8 mouse cellular contexts compared by ENCODE assay signal in genomic region chr16:91043461-91044248, GRCm38 (mm10). TPM values are rescaled to one million over a fixed set of nuclear protein-coding genes. Genes with fewer than 3 reads are reported as not detected.
DNase-seq lines count a peak whose midpoint lies in the region; ATAC-seq and TF ChIP-seq lines count a peak whose summit lies in the region.

No protein-coding gene starts in this region.

- H3K36me3 ChIP-seq in ES-E14 (ENCODE audit: control insufficient read depth, insufficient read depth, low read length, poor library complexity, severe bottlenecking), result peaks cover 7% of the 10 kb centered on the region
- peaks cover 22% of the 10 kb centered on the region for H3K36me3 ChIP-seq in forebrain, embryonic 13.5 days (ENCODE audit: poor library complexity, severe bottlenecking)

- peak; percentile 73 for ATAC-seq in forebrain, embryonic 13.5 days

- peak overlapping the region; percentile 81 to 93 for H3K4me3 ChIP-seq in ES-E14 (ENCODE audit: insufficient read depth in 1 of 2, low read depth in 1 of 2, low read length in 2 of 2, poor library complexity in 1 of 2, severe bottlenecking in 1 of 2)
- peak overlapping the region; percentile 80 for H3K4me3 ChIP-seq in forebrain, embryonic 13.5 days

- peak overlapping the region; percentile 69 for H3K27ac ChIP-seq in ES-E14 (ENCODE audit: insufficient read depth, low read depth, low read length, poor library complexity, severe bottlenecking)
- peak overlapping the region; percentile 98 for H3K27ac ChIP-seq in forebrain, embryonic 13.5 days

- 0% methylated on average over 49 of the region's 63 CpGs for WGBS in forebrain, embryonic 13.5 days

- no peaks in the 10 kb centered on the region for H3K9me3 ChIP-seq in ES-E14 (ENCODE audit: control insufficient read depth, insufficient read depth, low read depth, low read length)
- H3K9me3 ChIP-seq in forebrain, embryonic 13.5 days (replicated peaks), result no peaks in the 10 kb centered on the region

- peak overlapping the region; percentile 74 for H3K4me2 ChIP-seq in forebrain, embryonic 13.5 days

- peak overlapping the region; percentile 90 for H3K9ac ChIP-seq in ES-E14 (ENCODE audit: insufficient read depth, low read depth, low read length, poor library complexity, severe bottlenecking)
- peak overlapping the region; percentile 99 for H3K9ac ChIP-seq in forebrain, embryonic 13.5 days

- in situ Hi-C loops in ES-E14 (cut with MboI; ENCODE audit: low sequenced_read_pairs in 2 of 2, unreplicated experiment in 2 of 2), result no loop called here

- 0 out of 2 replicates have a peak, but pooled peaks cover 4% of the 10 kb centered on the region for H3K27me3 ChIP-seq in forebrain, embryonic 13.5 days

- H3K4me1 ChIP-seq in ES-E14 (ENCODE audit: control insufficient read depth in 2 of 2, insufficient read depth in 2 of 2, low read length in 2 of 2, poor library complexity in 1 of 2), result peaks cover 1 to 2% of the 10 kb centered on the region in 2 experiments; a peak in 1 of 4 replicates
- peaks cover 23% of the 10 kb centered on the region for H3K4me1 ChIP-seq in forebrain, embryonic 13.5 days

- DNase-seq in ES-E14 (ENCODE audit: low read depth, low spot score), result peak; percentile 42
- peak; percentile 37 for DNase-seq in c-Kit-positive CD71-positive TER-119-positive erythroid progenitor cells, embryonic 14.5 days (ENCODE audit: low spot score)
- DNase-seq in heart, postnatal 4 days, result peak; percentile 74
- peak; percentile 63 to 69 for DNase-seq in layer of hippocampus, postnatal 10 days (ENCODE audit: low spot score in 2 of 2)
- peak; percentile 76 for DNase-seq in lung, postnatal 10 days
- DNase-seq in ovary, postnatal 14 days (ENCODE audit: low spot score), result peak; percentile 53
- DNase-seq in thymus, postnatal 14 days, result peak; percentile 74

TF ChIP-seq in ES-E14, 5 proteins besides CTCF, POLR2A, EP300 and RAD21:
- TF ChIP-seq ZC3H11A (IDR thresholded peaks at IDR 0.05; ENCODE audit: borderline replicate concordance, low read depth, low read length), result no peak
- no peak for TF ChIP-seq ZNF384 (IDR thresholded peaks at IDR 0.05; ENCODE audit: low read depth, low read length)
- no peak for TF ChIP-seq HCFC1 (IDR thresholded peaks at IDR 0.05; ENCODE audit: borderline replicate concordance, insufficient read depth, low read length)
- peak; percentile 26; the same call in 1 of the 2 replicates for TF ChIP-seq CHD2 (IDR thresholded peaks at IDR 0.05; ENCODE audit: low read depth, low read length)
- no peak for TF ChIP-seq MAFK (IDR thresholded peaks at IDR 0.05; ENCODE audit: insufficient read depth, low read depth, low read length)

RNA-seq across cellular contexts. Expression of gene Paxbp1, which starts 0.7 kb away (rescaled TPM):
- 54.7 and 57.9 TPM in 2 replicates for total RNA-seq in ES-E14 (2012; rRNA removed)
- 75.8 and 77.1 TPM in 2 replicates for polyA plus RNA-seq in forebrain, embryonic 13.5 days (2015; fragmentation: Nextera tagmentation; extraction: Ambion mirVana)
- total RNA-seq in heart, postnatal 4 days (2021), result 10 to 100 TPM; 31.9 to 36.7 TPM
- total RNA-seq in layer of hippocampus, postnatal 10 days (2021), result 10 to 100 TPM; 69.9 to 89.4 TPM

RNA-seq across cellular contexts. Expression of gene Synj1, which starts 32.5 kb away (rescaled TPM):
- 8.0 and 8.9 TPM in 2 replicates for total RNA-seq in ES-E14 (2012; rRNA removed)
- polyA plus RNA-seq in forebrain, embryonic 13.5 days (2015; fragmentation: Nextera tagmentation; extraction: Ambion mirVana), result 22.7 and 27.8 TPM in 2 replicates
- total RNA-seq in heart, postnatal 4 days (2021), result 10 to 100 TPM; 29.2 to 32.6 TPM
- total RNA-seq in layer of hippocampus, postnatal 10 days (2021), result 100 to 1,000 TPM; 257 to 270 TPM

RNA-seq across cellular contexts. Expression of gene 4932438H23Rik, which starts 51.3 kb away (rescaled TPM):
- 0.36 TPM in 1 of 2 replicates, not detected in the other for total RNA-seq in ES-E14 (2012; rRNA removed)
- polyA plus RNA-seq in forebrain, embryonic 13.5 days (2015; fragmentation: Nextera tagmentation; extraction: Ambion mirVana), result 0.68 and 0.93 TPM in 2 replicates
- total RNA-seq in heart, postnatal 4 days (2021), result under 1 TPM in 1 of 2 experiments, not detected in 1; 0.23 TPM
- 1 to 10 TPM; 1.3 to 1.4 TPM for total RNA-seq in layer of hippocampus, postnatal 10 days (2021)

Comparison
In these comparisons a context has a peak if more than half of its experiments do, and no peak if none do; other contexts are left out.
1. Peak in every context shown above with its lines: DNase-seq, ATAC-seq, H3K4me3 ChIP-seq and H3K27ac ChIP-seq.
2. RNA of gene Synj1, which starts 32.5 kb away (total RNA-seq): 257 to 270 TPM in layer of hippocampus, postnatal 10 days; 29.2 to 32.6 TPM in heart, postnatal 4 days and 8.0 to 8.9 TPM in ES-E14; every median in the first group is over 4 times any median in the second.